Mouse (Mus musculus) thymus, adult 18-20 months (tissue): ENCODE measurements around the gene Olfr730.

Experiments
- DNase-seq, 2 experiments: peaks; one replicate each; pipeline ENCODE4 v3.0.0; 2022; ENCODE audit warnings: mixed read lengths in 2 of 2

Gene Olfr730

GRCm38 (mm10) chr14:50188098-50188497, at the start of gene Olfr730:
Olfr730 (minus strand) TSS chr14:50188198.
- DNase-seq = no peak

- no peak for DNase-seq
Measured at GRCm38 (mm10) chr14:50152810-50153209, 35.2 kb downstream of the Olfr730 start, which contains the start of gene Olfr729. Olfr729 (minus strand) TSS chr14:50152910.

GRCm38 (mm10) chr14:50142580-50142979, 45.4 kb downstream of the Olfr730 start, which contains the start of gene Olfr728:
Olfr728 (minus strand) TSS chr14:50142680.
- no peak for DNase-seq
